Mouse (Mus musculus): Measurements from ENCODE around the gene Lor. TPM values are rescaled to one million over a fixed set of nuclear protein-coding genes. Genes with fewer than 3 reads are reported as not detected.
A peak's percentile ranks its signal among the peaks of the same experiment; 100 is the strongest.

The Lor gene
- total and polyA plus RNA-seq, 3 experiments: not detected

DNA sequence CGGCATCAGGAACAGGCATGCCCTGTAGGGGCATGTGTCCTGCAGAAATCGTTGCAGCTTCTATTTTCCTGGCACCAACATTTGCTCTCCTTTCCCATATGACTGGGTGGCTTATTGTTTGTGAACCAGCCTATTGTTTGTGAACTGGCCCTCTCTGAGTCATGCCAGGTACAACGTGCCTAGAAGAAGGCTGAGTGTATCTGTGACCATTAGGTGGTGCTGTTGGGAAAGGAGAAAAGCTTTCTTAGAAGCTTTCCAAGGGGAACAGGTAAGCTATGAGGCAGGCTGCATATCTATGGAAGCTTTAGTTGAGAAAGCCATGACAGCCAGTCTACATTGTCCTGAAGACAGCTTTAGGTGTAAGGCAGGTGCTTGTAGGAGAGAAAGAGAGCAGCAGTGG is 35.0 kb upstream of the Lor start:
- Histone ChIP-seq H3K36me3 (ENCODE audit: control insufficient read depth in 1 of 2, insufficient read depth in 2 of 2, low read length in 2 of 2) (no peaks in the 10 kb centered on the region), H3K4me3 (ENCODE audit: control insufficient read depth in 1 of 2, insufficient read depth in 1 of 2, low read depth in 2 of 2, low read length in 2 of 2) (no peak overlapping the region), H3K27me3 (ENCODE audit: control insufficient read depth in 1 of 2, insufficient read depth in 2 of 2, low read length in 2 of 2) (no peaks in the 10 kb centered on the region), H3K27ac (ENCODE audit: control insufficient read depth, low read depth, low read length) (no peak overlapping the region), H3K79me2 (ENCODE audit: control insufficient read depth, insufficient read depth, low read length, poor library complexity) (no peaks in the 10 kb centered on the region), H3K9me3 (replicated peaks; ENCODE audit: insufficient read depth, low read length) (no peaks in the 10 kb centered on the region), H3K4me1 (ENCODE audit: control insufficient read depth in 1 of 2, insufficient read depth in 2 of 2, low read length in 2 of 2) (no peaks in the 10 kb centered on the region), H3K9ac (ENCODE audit: control insufficient read depth, low read depth, low read length, poor library complexity, severe bottlenecking) (no peak overlapping the region)
- peak; percentile 5 for DNase-seq (ENCODE audit: low read depth, low spot score)
- TF ChIP-seq TCF12 (IDR thresholded peaks at IDR 0.05; ENCODE audit: low read depth, low read length) (no peak), CTCF (IDR thresholded peaks at IDR 0.05 in 2 of 3, conservative IDR thresholded peaks at IDR 0.05 in 1 of 3; ENCODE audit: control insufficient read depth in 1 of 3, insufficient read depth in 1 of 3, low read depth in 2 of 3, low read length in 3 of 3, poor library complexity in 1 of 3, severe bottlenecking in 1 of 3) (peak in 1 of 3 experiments; percentile 18; a peak in 1 of 6 replicates)

DNA sequence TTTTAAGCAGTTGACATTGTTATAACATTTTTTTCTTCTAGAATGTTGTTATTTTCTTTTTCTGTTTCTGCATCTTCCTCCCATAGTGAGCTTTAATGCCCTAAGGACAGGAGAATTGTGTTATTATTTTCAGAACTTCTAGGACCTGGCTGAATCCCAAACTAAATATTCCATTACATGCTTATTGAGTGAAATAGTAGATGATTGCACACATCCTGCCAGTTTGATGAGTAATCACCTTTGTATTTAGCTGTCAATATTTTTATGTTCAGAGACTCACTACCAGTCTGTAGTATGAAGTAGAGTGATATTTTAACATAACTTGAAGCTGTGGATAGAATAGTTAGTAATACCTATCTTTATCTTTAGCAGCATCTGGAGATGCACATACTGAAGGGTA is 28.6 kb upstream of the Lor start:
- Histone ChIP-seq H3K9ac (ENCODE audit: control insufficient read depth, low read depth, low read length, poor library complexity, severe bottlenecking) (no peak overlapping the region), H3K27ac (ENCODE audit: control insufficient read depth, low read depth, low read length) (no peak overlapping the region), H3K27me3 (ENCODE audit: control insufficient read depth in 1 of 2, insufficient read depth in 2 of 2, low read length in 2 of 2) (no peaks in the 10 kb centered on the region), H3K36me3 (ENCODE audit: control insufficient read depth in 1 of 2, insufficient read depth in 2 of 2, low read length in 2 of 2) (no peaks in the 10 kb centered on the region), H3K79me2 (ENCODE audit: control insufficient read depth, insufficient read depth, low read length, poor library complexity) (no peaks in the 10 kb centered on the region), H3K9me3 (replicated peaks; ENCODE audit: insufficient read depth, low read length) (no peaks in the 10 kb centered on the region), H3K4me3 (ENCODE audit: control insufficient read depth in 1 of 2, insufficient read depth in 1 of 2, low read depth in 2 of 2, low read length in 2 of 2) (no peak overlapping the region), H3K4me1 (ENCODE audit: control insufficient read depth in 1 of 2, insufficient read depth in 2 of 2, low read length in 2 of 2) (no peaks in the 10 kb centered on the region)
- DNase-seq (ENCODE audit: low read depth, low spot score): no peak
- TF ChIP-seq KAT2A (conservative IDR thresholded peaks at IDR 0.05; ENCODE audit: low read depth, low read length): no peak
- no peak for TF ChIP-seq E2F4 (IDR thresholded peaks at IDR 0.05; ENCODE audit: borderline replicate concordance, low read depth, low read length)
- no peak for TF ChIP-seq MYC (IDR thresholded peaks at IDR 0.05; ENCODE audit: low read depth, low read length)
- TF ChIP-seq USF2 (IDR thresholded peaks at IDR 0.05; ENCODE audit: borderline replicate concordance in 1 of 2, insufficient read depth in 1 of 2, low read depth in 1 of 2, low read length in 2 of 2): no peak
- TF ChIP-seq ZC3H11A (IDR thresholded peaks at IDR 0.05; ENCODE audit: low read depth, low read length): no peak
- TF ChIP-seq MYB (IDR thresholded peaks at IDR 0.05; ENCODE audit: low read depth, low read length): no peak

DNA sequence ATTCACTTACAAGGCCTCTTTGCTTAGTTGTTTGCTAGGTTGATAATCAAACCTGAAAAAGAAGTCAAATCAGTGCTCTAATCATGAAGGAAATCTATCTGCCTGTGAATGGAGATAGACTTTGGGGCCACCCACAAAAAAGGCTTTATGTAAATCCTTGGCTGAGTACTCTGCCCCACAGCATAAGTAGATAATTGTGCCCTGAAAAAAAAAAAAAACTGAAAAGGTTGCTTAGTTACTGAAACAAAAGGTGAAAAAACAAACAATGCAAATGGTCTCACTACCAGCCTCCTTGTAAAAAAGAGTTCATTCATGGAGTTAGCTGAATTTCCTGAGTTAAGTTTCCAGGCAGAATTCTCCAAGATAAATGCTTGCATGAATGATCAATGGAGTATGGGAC is 27.8 kb upstream of the Lor start:
- Histone ChIP-seq H3K9ac (ENCODE audit: control insufficient read depth, low read depth, low read length, poor library complexity, severe bottlenecking) (no peak overlapping the region), H3K27me3 (ENCODE audit: control insufficient read depth in 1 of 2, insufficient read depth in 2 of 2, low read length in 2 of 2) (no peaks in the 10 kb centered on the region)
- TF ChIP-seq JUND (IDR thresholded peaks at IDR 0.05; ENCODE audit: low read depth, low read length) (no peak), MAZ (IDR thresholded peaks at IDR 0.05; ENCODE audit: low read depth, low read length) (no peak), MAFK (IDR thresholded peaks at IDR 0.05; ENCODE audit: borderline replicate concordance, low read depth, low read length) (no peak), SIN3A (IDR thresholded peaks at IDR 0.05; ENCODE audit: low read length) (no peak), ZKSCAN1 (IDR thresholded peaks at IDR 0.05; ENCODE audit: low read depth, low read length) (no peak), HCFC1 (IDR thresholded peaks at IDR 0.05; ENCODE audit: low read depth, low read length) (no peak), BHLHE40 (IDR thresholded peaks at IDR 0.05; ENCODE audit: borderline replicate concordance, low read depth, low read length) (no peak), ZNF384 (IDR thresholded peaks at IDR 0.05; ENCODE audit: low read depth, low read length) (no peak), KAT2A (conservative IDR thresholded peaks at IDR 0.05; ENCODE audit: low read depth, low read length) (no peak)

More for the DNA sequence above, 27.8 kb upstream of the Lor start:
- no peaks in the 10 kb centered on the region for H3K9me3 ChIP-seq (replicated peaks; ENCODE audit: insufficient read depth, low read length)
- DNase-seq (ENCODE audit: low read depth, low spot score): no peak
- no peaks in the 10 kb centered on the region for H3K4me1 ChIP-seq (ENCODE audit: control insufficient read depth in 1 of 2, insufficient read depth in 2 of 2, low read length in 2 of 2)
- H3K79me2 ChIP-seq (ENCODE audit: control insufficient read depth, insufficient read depth, low read length, poor library complexity): no peaks in the 10 kb centered on the region
- H3K27ac ChIP-seq (ENCODE audit: control insufficient read depth, low read depth, low read length): no peak overlapping the region
- no peaks in the 10 kb centered on the region for H3K36me3 ChIP-seq (ENCODE audit: control insufficient read depth in 1 of 2, insufficient read depth in 2 of 2, low read length in 2 of 2)
- H3K4me3 ChIP-seq (ENCODE audit: control insufficient read depth in 1 of 2, insufficient read depth in 1 of 2, low read depth in 2 of 2, low read length in 2 of 2): no peak overlapping the region
